Mouse (Mus musculus): ENCODE data around the gene Car6.

Car6 gene

DNA sequence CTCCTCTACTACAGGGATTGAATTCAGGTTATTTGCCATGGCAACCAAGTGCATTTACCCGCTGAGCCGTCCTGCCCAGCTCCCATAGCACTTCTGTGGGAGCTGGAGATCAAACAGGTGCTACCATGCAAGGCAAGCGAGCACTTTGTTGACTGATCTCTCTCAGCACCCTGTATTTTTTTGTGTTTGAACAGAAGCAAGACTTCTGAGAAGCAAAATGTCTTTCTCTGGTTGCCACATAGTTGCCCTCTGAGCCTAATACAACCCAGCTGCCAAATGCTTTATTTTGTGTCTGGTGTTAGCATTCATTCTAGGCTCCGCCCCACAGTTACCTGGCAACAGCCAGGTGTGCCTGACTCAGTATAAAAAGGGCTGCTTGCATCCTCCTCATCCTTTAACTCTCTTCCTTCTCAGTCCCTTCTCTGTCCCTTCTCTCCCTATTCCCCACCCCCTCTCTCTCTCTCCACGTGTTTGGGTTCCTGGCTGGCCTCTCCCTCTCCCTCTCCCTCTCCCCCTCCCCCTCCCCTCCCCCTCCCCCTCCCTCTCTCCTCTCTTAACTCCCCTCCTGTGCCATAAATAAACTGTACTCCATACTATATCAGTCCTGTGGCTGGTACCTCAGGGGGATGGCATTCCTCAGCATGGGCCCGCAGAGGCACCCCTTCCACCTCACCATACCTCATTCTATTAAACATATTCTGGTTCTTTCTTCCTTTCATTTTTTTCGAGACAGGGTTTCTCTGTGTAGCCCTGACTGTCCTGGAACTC lies 27.6 kb upstream of the Car6 start:
- no peak for DNase-seq

DNA sequence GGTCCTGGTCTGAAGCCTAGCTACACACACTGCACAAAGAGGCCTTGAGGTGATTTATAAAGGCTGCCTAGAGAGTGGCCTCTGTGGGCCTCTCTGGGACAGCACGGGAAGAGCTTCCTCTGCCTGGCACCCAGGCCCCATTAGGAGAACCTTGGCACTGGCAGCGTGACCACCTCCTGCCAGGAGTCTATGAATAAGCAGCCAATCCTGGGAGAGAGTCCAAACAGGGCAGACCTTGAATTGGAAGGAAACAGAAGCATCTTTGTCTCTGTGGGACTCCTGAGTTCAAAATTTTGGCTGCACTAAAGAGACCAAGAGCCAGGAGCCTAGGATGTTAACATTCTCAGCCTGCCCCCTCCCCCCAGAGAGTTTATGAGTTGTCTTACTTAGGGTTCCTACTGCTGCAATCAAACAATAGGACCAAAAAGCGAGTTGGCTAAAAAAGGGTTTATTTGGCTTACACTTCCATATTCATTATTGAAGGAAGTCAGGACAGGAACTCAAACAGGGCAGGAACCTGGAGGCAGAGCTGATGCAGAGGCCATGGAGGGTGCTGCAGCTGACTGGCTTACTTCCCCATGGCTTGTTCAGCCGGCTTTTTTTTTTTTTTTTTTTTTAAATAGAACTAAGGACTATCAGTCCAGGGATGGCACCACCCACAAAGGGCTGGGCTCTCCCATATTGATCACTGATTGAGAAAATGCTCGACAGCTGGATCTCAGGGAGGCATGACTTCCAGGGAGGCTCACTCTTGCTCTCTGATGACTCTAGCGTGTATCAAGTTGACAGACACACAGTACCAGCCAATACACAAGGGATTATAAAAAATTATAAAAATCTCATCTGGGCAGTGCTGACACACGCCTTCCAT lies 25.9 kb upstream of the Car6 start:
- no peak for DNase-seq

DNA sequence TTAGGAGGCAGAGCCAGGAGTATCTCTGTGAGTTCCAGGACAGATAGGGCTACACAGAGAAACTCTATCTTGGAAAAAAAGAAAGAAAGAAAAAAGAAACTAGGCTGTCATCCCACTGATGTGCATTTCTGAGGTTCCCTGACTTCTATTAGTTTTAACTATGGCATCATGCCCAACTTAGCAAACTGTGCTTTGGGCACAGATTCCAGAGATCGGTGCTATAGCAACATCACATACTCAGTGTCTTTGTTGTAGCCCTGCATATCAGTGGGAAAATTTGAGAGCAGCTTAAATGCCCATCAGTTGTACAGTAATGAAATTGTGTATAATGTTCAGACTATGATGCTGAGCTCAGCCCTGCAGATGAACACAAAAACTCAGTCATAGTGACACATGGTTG lies 24.6 kb upstream of the Car6 start:
- no peak for DNase-seq

DNA sequence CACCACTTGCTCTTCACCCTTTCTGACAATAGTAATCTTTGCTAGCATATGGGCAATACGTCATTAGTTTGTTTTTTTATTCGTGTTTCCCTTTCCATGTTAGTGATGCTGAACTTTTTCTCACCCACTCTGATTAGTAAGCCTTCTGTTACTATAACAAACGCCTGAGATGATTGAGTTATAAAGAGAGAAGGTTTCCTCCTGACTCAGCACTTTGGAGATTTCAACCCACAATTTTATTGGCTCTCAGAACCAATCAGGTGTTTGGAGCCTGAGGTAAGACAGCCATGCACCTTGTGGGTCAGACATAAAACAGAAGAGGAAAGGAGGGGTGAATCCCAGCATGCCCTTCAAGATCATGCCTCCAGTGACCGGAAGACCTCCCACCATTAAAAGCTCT lies 22.7 kb upstream of the Car6 start:
- no peak for DNase-seq

DNA sequence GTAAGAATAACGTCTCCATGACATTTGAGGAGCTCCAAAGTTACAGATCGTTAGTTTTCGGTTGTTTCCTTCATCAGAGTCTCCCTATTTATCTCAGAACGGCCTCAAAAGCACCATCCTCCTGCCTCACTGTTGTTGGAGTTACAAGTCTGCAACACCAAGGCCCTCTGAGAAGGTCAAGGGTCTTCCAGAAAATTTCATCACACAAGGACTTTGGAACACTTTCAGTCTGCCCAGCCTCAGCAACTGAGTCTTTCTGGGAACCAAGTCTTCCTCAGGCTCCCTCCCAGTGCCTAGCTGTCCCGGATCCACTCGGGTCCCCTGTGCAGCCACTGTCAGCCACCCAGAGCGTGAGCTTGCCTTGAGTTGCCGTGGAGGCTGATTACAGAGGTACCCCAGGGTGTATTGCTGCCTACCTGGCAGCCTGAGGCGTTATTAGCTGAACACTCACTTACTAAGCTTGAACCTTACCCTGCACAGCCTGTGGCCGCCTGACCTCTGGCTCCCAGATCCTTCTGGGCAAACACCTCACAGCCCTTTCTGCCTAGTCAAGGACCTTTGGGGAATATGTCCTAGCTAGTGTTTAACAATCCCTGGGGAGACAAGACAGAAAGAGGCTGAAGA lies 20.0 kb upstream of the Car6 start:
- no peak for DNase-seq

DNA sequence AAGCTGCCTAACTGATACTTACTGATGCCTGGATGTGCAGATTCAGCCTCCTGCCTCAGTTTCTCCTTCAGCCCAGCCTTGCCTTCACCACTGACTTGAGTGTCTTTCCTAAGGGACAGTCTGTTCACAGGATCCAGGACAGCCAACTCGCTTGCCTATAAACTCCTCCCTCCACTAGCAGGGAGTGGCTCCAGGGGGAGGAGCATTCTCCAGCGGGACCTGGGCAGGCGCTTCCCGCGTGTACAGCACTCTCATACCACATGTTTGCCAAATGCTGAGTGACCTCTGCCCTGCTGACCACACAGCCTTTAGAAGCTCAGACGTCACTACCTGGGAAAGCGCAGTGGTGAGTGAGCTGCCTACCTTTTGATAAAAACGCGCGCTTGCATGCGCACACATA lies 19.5 kb upstream of the Car6 start:
- peak; percentile 62 for DNase-seq

DNA sequence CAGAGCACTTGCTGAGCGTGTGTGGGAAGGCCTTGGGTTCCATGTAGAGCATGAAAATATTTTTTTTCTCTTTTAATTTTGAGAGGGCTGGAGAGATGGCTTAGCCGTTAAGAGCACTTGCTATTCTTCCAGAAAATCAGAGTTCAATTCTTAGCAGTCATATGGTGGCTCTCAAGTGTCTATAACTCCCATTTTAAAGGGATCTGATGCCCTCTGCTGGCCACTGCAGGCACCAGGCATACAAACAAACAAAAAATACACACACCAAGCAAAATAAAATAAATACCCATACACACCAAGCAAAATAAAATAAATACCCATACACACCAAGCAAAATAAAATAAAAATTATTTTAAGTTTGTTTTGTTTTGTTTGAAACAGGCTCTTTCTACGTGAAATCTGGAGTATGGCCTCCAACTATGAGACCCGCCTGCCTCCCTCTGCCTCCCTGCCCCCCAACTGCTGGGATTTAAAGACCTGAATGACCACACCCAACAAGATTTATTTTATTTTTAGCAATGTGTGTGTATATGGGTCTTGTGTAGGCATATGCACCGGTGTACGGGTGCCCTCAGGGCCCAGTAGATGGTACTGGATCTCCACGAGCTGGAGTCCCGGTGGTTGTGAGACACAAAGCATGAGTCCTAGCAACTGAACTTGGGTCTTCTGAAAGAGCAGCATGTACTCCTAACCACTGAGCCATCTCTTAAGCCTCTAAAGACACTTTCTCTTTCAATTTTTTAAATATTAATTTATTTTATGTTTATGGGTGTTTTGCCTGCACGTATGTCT lies 18.6 kb upstream of the Car6 start:
- DNase-seq = peak; percentile 79

DNA sequence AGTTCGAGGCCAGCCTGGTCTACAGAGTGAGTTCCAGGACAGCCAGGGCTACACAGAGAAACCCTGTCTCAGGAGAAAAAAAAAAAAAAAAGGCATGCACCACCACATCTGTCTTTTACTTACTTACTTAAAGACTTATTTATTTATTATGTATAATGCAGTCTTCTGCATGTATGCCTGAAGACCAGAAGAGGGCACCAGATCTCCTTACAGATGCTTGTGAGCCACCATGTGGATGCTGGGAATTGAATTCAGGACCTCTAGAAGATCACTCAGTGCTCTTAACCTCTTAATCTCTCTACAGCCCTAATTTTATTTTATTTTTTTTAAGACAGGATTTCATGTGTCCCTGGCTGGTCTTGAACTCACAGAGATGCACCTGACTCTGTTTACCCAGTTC lies 16.8 kb upstream of the Car6 start:
- no peak for DNase-seq

DNA sequence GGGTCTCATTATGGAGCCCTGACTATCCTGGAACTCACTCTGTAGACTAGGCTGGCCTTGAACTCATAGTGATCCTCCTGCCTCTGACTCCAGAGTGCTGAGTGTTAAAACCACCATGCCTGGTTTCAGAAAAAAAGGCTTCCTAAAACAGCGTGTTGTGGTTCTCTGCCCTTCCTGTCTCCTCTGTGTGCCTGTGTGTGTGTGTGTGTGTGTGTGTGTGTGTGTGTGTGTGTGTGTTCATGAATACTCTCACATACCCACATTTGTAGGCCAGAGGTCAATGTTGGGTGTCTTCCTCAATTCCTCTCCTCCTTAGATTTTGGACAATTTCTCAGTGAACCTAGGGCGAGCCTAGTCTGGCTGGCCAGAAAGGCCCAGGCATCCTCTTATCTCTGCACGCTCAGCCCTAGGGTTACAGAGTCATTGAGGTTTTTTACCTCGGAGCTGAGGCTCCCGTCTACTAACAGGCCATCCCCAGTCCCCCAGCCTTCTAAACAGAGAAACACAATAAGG lies 16.0 kb upstream of the Car6 start:
- no peak for DNase-seq

DNA sequence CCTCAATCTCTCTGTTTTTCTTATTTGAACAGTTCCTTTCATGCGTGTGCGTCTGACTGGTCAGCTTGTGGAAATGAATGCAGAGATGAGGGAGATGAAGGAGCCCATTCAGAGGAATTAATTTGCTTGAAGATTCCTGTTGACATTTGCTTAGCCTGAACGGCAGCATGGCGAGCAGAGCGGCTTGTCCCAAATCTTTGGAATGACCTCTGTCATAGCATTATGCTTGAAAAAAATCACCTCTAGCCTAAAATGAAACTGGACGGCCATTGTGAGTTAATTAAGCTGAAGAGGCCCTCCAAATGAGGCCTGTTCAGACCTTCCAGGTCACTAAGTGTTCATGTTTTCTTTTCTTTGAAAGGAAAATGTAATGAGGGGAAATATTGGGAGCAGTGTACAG lies 15.3 kb upstream of the Car6 start:
- DNase-seq = no peak

DNA sequence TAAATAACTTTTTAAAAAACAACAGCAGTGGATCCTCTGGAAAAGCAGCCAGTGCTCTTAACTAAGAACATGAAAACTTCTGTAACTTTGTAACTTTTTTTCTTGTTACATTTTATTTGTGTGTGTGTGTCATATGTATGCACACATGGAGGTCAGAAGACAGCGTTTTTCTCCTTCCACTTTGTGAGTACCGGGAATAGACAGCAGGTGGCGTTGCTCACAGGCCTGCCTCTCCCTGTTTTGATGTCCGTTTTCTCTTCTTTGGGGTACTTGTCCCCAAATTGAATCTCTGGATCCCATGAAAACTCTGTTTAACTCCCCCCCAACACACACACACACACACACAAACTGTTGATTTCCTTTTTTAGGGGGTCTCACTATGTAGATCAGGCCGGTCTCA lies 12.8 kb upstream of the Car6 start:
- no peak for DNase-seq

DNA sequence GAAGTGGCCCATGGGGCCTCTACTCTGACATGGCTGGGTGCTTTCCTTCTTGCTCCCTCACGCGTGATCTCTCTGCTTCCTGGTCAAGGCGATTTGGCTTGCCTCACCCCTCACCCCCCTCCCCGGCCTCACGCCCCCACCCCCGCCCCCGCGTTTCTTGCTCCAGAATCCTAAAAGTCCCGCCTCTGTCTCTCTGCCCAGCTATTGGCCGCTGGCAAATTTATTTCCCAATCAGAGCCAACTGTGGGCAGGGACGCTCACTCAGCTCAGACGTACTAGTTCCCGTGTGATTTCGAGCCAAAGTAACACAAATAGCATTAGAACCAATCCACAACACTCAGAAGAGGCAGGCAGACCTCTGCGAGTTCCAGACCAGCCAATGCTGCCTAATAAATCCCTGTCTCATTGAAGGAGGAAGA lies 11.4 kb upstream of the Car6 start:
- peak; percentile 90 for DNase-seq

DNA sequence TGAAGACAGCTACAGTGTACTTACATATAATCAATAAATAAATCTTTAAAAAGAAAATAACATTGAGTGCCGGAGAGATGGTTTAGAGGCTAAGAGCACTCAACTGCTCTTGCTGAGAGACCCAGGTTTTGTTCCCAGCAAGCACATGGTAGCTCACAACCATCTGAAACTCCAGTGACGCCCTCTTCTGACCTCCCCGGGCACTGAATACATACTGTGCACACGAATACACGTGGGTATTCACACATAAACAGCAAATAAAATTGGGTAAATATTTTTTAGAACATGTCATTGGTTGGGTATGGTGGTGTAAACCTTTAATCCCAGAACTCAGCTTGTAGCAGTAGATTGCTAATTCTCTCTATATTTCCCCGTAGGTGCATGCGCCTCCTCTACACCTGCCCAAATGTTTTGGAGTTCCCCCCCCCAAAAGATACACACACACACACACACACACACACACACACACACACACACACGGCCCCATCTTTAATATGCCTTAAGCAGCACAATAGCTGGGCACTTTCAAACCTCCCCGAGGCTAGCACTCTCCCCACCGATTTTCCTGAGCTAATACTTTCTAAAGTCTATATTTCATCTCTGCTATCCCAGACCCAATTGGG lies 10.9 kb upstream of the Car6 start:
- no peak for DNase-seq

DNA sequence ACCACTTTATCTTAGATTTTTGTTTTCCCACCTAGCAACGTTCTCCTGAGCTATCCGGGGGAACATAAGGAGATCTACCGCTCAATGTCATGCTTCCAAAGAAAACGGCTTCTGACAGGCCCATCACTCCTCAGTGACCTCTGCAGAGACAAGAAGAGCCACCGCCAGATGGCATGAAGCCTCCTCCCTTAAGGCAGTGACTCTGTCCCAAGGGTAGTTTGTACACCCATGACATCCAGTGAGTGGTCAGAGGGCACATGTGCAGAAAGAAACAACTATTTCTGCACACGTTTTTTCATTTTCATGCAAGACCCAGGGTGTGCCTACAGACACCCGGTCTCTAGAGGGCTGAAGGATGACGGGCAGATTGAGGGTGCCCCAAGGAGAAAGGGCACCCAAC lies 9.2 kb upstream of the Car6 start:
- no peak for DNase-seq

DNA sequence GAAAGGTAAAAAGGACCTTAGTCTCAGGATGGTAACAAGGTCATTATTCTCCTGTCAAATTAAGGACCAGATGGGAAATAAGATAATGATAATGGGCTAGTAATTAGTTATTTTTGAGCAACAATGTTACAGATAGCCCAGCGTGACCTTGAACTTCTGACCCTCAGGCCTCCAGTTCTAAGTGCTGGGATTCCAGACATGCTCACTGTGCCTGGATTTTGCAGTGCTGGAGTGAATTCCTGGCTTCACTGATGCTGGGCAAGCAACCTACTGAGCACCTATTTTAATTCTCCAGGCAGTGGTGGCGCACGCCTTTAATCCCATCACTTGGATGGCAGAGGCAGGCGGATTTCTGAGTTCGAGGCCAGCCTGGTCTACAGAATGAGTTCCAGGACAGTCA lies 8.6 kb upstream of the Car6 start:
- DNase-seq = no peak

DNA sequence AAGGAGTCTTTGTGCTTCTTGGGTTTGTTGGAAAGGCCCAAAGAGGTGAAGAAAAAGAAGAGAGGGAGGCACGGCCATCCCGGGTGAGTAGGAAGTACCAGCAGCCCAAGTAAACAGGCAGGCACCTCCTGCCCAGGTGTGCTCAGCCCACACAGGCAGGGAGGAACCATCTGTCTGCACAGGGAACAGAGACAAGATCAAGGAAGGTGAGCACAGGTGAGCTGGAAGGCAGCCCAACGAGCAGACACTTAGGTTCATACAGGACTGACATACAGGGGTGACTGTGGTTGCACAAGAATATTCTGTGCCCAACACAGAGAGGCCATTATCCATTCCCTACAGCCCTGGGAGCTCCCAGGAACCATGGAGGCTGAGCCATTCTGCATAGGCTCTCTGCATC lies 3.7 kb upstream of the Car6 start:
- no peak for DNase-seq

DNA sequence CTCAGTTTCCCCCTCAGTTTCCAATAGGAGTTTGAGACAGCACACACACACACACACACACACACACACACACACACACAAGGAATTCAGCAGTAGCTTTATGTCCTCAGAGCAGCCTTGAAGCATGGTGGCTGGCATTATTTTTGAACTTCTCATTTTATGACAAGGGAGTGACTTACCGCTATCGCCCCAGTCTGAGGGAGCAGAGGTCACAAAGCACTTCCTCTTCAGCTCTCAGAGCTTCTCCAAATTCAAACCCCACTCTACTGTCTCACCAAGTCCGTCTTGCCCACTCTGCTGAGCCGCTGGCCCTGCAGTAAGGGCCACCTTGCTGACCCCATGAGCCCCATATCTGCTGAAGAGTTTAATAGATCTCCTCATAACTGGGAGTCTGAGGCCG lies 1.6 kb upstream of the Car6 start:
- no peak for DNase-seq

DNA sequence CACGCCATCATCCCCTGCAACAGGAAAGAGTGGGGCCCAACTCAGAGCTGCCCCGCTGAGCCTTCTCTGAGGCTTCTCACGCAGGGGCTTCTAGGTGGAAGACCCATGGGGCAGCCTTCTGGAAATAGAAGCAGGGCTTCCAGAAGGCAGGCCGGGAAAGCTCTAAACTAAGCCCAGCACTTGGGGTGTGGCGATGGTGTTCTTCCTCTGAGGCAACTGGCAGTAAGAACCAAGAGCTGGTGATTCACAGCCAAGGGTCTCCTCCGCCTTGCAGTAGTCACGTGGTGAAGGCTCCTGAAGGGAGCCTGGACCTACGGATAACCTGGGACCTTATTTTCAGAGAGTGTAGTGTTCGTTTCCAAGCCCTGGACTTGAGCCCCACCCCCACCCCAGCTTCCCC lies 2.9 kb downstream of the Car6 start:
- DNase-seq = no peak

DNA sequence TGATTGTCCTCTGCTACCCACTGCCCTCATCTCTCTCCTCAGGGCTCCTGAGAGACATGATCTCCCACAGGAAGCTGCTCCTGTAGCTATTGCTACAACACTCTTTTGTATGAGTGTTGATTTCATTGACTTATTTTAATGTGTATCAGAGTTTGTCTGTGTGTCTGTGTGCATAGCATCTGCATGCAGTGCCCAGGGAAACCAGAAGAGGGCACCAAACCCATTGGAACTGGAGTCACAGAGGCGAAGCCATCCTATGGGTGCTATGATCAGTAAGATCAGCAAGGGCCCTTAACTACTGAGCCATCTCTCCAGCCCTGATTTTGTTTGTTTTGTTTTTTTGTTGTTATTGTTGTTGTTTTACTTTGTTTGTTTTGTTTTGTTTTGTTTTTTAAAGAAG lies 7.2 kb downstream of the Car6 start:
- peak; percentile 57 for DNase-seq

DNA sequence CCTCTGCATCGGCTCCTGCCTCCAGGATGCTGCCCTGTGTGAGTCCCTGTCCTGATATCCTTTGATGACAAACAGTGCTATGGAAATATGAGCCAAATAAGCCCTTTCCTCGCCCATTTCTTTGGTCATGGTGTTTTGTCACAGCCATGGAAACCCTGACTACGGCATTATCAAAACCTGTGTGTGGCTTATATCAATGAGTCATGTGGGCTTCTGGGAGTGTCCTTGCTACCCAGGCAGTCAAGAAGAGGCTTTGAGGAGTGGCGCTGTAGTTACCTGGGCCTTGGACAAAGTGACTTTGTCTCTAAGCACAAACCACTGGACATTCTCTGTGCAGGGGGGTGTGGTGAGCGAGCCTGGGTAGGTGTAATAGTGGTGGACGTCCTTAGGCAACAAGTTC lies 8.9 kb downstream of the Car6 start:
- DNase-seq = no peak

DNA sequence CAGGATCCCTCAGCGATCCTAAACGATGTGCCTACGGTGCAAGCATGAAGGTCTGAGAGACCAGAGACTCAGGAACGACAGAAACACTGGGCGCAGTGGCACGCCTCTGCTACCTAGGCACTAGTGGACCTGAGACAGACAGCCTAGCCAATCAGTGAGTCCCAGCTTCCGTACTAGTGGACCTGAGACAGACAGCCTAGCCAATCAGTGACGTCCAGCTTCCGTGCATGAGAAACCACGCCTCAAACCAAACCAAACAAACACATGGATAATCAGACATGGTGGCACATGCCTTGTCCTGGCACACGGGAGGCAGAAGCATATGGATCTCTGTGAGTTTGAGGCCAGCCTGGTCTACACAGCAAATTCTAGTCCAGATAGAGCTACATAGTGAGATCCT lies 12.9 kb downstream of the Car6 start:
- DNase-seq = no peak

DNA sequence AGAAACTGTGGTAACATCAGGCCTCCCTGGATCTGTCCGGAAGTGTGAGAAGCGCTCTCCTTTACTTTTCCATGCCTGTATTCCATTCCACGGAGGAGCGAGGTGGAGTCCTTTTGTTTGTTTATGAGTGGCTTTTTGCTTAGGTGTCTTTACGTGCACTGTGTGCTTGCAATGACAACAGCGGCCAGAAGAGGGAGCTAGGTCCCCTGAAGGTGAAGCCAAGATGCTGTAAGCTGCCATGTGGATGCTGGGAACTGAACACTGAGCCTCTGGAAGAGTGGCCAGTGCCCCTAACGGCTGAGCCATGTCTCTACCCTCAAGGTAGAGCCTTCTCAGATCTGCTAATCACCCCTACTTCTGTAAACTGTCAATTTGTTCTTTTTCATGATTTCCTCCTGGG lies 19.8 kb downstream of the Car6 start:
- no peak for DNase-seq

DNA sequence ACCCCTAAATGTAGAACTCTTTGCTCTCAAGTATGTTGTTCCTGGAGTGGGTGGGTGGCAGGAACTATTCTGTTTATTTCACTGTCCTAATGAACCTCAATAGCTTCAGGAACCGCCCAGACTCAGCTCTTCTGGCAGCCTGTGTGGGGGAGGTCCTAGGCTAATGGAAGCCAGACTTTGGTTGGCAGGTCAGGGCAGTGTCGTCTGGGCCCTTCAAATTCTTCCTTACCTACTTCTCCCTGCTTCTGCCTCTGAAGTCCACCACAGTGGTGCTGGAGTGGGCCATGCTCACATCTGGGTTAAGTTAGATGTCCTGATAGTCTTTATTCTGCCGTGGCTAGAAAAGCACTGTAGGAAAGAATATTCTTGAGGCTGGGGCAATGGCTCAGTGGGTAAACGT lies 23.0 kb downstream of the Car6 start:
- peak; percentile 52 for DNase-seq
